Mouse (Mus musculus) megakaryocyte, embryonic 14.5 days (primary cell): ENCODE measurements around the gene Sdhb. TPM values are rescaled to one million over a fixed set of nuclear protein-coding genes. Genes with fewer than 3 reads are reported as not detected.

Source experiments
- H3K27me3 ChIP-seq: replicated peaks from 2 replicates; pipeline ENCODE3; 2012; ENCODE audit warnings: inconsistent platforms
- H3K36me3 ChIP-seq: replicated peaks from 2 replicates; pipeline ENCODE3; 2012; ENCODE audit warnings: low read length, inconsistent platforms, mixed read lengths
- H3K4me1 ChIP-seq: 2 replicates; pipeline ENCODE4 v1.6.1; 2012; ENCODE audit warnings: inconsistent platforms
- H3K4me3 ChIP-seq: replicated peaks from 2 replicates; pipeline ENCODE3; 2012; ENCODE audit warnings: moderate library complexity, mild to moderate bottlenecking, inconsistent platforms
- H3K9me3 ChIP-seq: 2 replicates; pipeline ENCODE4 v1.6.1; 2012; ENCODE audit warnings: inconsistent platforms
- FLI1 ChIP-seq: IDR thresholded peaks from 2 replicates; pipeline ENCODE4 v1.6.1; 2012; ENCODE audit warnings: low read length, inconsistent platforms, mixed read lengths
- GATA1 ChIP-seq: IDR thresholded peaks from 3 replicates; pipeline ENCODE4 v1.6.1; 2012; ENCODE audit warnings: mixed read lengths, low read length, inconsistent platforms, borderline replicate concordance
- polyA plus RNA-seq: library from polyadenylated mRNA; stranded (reverse); fragments of >175 nt; gene quantifications from 2 replicates; pipeline ENCODE4 v1.2.3, GENCODE M21; 2012; ENCODE audit warnings: low replicate concordance; ENCODE audit not compliant: insufficient read depth

Gene Sdhb
- polyA plus RNA-seq, 1 experiment: 129 TPM

DNA sequence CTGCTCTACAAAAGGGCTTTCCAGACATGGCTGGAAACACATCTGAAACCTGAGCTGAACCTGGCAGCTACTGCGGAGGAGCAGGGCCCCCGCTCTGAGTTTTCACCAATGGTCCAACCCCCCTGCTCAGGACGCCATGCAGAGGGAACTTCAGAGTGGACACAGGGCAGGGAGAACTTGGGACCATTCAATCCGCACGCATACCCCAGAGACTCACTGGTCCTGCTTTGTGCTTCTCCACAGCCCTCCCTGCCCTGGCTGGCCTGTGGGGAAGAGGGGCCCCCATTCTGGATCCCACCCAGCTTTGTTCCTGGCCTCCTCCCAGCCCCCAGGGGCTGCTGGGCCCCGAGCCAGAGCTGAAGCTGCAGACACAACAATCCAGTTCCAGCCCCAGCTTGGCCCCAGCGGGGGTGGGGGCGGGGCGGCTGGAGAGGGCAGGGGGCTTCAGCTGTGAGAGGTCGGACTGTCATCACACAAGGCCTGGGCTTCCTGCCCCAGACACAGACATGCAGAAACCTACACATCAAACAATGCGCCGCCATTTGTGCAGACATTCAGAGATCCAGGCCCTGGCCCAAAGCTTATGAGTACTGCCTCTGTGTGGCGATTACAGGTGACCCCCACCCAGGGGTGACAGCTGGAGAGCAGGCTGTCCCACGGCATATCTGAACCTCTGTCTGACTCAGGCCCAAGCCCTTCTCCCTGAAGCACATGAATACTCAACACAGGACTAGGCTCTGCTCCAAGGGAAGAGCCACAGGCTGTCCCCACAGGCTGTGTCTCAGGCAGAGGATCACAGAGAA, 60.0 kb downstream of the Sdhb start:
- peaks cover 2% of the 10 kb centered on the region for H3K36me3 ChIP-seq

DNA sequence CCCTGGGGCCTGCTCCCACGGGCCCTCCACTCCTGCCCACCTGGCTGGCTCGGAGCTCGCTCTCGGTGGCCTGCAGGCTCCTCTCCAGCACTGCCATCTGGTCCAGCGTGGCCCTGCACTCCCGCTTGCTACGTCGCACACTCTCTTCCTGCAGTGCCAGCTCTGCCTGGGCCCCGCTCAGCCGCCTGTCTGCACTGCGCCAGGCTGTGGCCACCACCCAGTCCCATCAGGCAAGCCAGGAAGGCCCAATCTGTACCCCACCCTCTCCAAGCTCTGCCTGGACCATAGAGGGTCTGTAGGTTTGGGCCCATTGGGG, 60.6 kb downstream of the Sdhb start:
- TF ChIP-seq GATA1: no peak
- no peak for TF ChIP-seq FLI1

More for the DNA sequence above, 60.0 kb downstream of the Sdhb start:
- no peaks in the 10 kb centered on the region for H3K9me3 ChIP-seq
- peaks cover 41% of the 10 kb centered on the region for H3K27me3 ChIP-seq
- no peak overlapping the region for H3K4me3 ChIP-seq
- TF ChIP-seq GATA1: no peak
- TF ChIP-seq FLI1: no peak
- H3K4me1 ChIP-seq: peaks cover 27% of the 10 kb centered on the region

DNA sequence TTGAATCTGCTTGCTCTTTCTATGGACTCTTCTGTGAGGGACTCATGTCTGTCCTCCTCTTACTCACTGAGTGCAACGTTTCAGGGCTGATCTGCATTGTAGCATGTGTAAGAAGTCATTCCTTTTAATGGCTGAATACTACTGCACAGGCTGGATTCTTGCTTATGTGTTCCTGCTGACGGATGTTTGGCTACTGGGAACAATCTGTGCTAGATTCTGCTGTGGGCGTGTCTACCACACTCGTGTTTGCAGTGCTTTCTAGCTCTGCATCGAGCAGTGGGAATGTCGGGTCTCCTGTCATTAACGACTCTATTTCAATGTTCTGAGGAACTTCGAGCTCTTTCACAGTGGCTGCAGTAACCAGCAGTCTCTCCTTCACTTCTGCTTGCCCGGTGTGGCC, 63.0 kb downstream of the Sdhb start:
- Histone ChIP-seq H3K4me1 (peaks cover 23% of the 10 kb centered on the region), H3K27me3 (peaks cover 27% of the 10 kb centered on the region), H3K9me3 (no peaks in the 10 kb centered on the region), H3K4me3 (no peak overlapping the region), H3K36me3 (peaks cover 4% of the 10 kb centered on the region)
- TF ChIP-seq GATA1: no peak
- TF ChIP-seq FLI1: no peak

More for the DNA sequence above, 60.6 kb downstream of the Sdhb start:
- Histone ChIP-seq H3K4me3 (no peak overlapping the region), H3K4me1 (peaks cover 23% of the 10 kb centered on the region), H3K36me3 (peaks cover 2% of the 10 kb centered on the region), H3K27me3 (peaks cover 39% of the 10 kb centered on the region), H3K9me3 (no peaks in the 10 kb centered on the region)

- Histone ChIP-seq H3K4me1 (peaks cover 23% of the 10 kb centered on the region), H3K9me3 (no peaks in the 10 kb centered on the region), H3K4me3 (no peak overlapping the region), H3K36me3 (peaks cover 14% of the 10 kb centered on the region), H3K27me3 (peaks cover 27% of the 10 kb centered on the region)
- TF ChIP-seq FLI1 (no peak), GATA1 (no peak)
Measured at GRCm38 (mm10) chr4:141024992-141025391, 64.0 kb downstream of the Sdhb start.

Other genes starting within 250 kb of the Sdhb start
- gene Padi6, start 218.6 kb upstream of the Sdhb start, polyA plus RNA-seq: not detected in 2 replicates
- 3.1 and 5.3 TPM in 2 replicates for gene Padi4, start 187.0 kb upstream of the Sdhb start, polyA plus RNA-seq
- gene Padi3, start 150.6 kb upstream of the Sdhb start, polyA plus RNA-seq: 0.02 TPM in 1 of 2 replicates, not detected in the other
- 0.29 TPM in 1 of 2 replicates, not detected in the other for gene Padi1, start 115.4 kb upstream of the Sdhb start, polyA plus RNA-seq
- gene Padi2, start 54.9 kb upstream of the Sdhb start, polyA plus RNA-seq: 3.3 and 3.8 TPM in 2 replicates
- 373 and 691 TPM in 2 replicates for gene Atp13a2, start 25.7 kb downstream of the Sdhb start, polyA plus RNA-seq
- not detected in 2 replicates for gene Mfap2, start 49.2 kb downstream of the Sdhb start, polyA plus RNA-seq
- 4.0 and 4.2 TPM in 2 replicates for gene Crocc, start 99.3 kb downstream of the Sdhb start, polyA plus RNA-seq
- gene Necap2, start 117.2 kb downstream of the Sdhb start, polyA plus RNA-seq: 110 and 207 TPM in 2 replicates
- gene Spata21, start 127.1 kb downstream of the Sdhb start, polyA plus RNA-seq: not detected in 2 replicates
- 136 and 184 TPM in 2 replicates for gene Szrd1, start 178.6 kb downstream of the Sdhb start, polyA plus RNA-seq
- gene Fbxo42, start 186.7 kb downstream of the Sdhb start, polyA plus RNA-seq: 9.1 and 10.9 TPM in 2 replicates